Mouse (Mus musculus) cerebellum, adult 9-11 months (tissue): ENCODE data around the gene Gm5617.
"Not testable (repeated sequence)": the region's sequence is repeated elsewhere in the genome, so short reads cannot be mapped to it uniquely, and the experiment has no call there.

Source experiments
- DNase-seq: peaks from one replicate; pipeline ENCODE4 v3.0.0; 2022

Gm5617 gene

DNA sequence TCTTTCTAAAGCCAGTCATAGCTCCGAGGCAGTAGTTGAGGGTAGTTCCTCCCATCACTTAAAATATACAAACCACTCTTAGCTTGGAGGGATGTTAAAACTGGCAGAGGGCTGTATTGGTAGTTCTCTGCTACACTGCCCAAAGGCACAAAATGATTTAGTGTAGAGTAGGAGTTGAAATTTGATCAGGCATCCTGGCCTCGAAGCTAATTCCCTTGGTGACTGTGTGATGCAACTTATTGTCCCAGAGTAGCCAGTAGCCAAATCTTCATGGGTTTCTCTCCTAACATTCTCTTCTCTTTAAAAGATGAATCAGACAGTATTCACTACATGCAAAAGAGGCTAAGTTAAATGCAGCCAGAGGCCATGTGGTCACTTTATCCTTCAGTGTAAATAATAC, 7.8 kb downstream of the Gm5617 start:
- DNase-seq: no peak

DNA sequence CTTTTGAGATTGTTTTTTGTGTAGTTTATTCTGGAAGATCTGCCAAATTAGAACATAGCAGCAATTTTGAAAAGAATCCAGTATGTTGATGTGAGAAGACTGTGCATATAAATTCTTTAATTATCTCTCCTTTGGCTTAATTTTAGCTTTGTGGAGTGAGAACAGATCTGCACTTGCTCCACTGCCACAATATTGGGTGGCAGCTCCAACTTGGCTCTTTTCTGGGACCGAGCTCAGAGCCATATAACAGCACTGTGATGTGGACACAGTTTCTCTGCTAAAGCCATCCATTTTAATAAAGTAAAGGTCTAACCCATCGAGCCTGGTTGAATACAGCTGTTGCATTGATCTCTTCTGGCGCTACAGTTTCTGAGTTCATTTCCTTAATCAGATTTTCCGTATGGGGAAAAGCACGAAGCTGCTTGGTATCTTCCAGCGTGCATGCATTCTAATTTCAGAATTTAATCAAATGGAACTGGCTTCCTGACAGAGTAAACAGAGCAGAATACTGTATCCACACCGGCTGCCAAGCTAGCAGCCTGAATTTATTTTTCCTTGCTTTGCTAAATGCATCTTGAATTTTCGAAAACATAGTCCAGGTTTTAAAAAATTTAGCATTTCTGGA, 9.6 kb downstream of the Gm5617 start:
- DNase-seq: no peak

DNA sequence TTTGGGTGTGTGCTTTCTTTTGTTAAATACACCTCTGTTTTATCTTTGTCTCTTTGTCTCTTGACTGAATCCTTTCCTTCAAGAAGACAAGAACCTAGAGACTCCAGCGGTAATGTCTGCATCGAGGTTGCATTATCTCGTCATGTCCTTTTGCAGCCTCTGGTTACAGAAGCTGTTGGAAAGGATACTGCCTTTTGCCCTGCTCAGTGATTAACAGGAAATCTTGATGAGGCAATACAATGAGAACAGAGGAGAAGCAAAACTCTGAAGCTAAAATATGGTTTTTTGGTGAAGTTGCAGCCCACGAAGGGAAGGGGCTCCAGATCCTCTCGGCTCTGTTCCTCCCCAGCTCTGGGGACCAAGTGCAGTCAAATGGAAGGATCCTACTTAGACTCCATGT, 14.9 kb downstream of the Gm5617 start:
- no peak for DNase-seq

DNA sequence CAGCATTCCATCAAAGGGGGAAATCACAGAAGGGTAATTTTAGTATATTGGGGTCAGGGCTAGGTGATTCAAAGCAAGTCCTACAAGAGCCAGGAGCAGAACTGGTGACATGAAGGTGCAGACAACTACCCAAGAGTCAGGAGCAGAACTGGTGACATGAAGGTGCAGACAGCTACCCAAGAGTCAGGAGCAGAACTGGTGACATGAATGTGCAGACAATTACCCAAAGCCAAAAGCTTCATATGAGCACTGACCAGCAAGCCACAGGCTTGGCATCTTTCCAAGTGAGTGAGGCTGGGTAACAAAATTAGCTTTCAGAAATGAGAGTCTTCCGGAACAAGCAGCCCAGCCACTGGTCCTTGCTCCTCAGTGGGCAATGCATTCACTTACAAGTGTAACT, 20.1 kb downstream of the Gm5617 start:
- no peak for DNase-seq

DNA sequence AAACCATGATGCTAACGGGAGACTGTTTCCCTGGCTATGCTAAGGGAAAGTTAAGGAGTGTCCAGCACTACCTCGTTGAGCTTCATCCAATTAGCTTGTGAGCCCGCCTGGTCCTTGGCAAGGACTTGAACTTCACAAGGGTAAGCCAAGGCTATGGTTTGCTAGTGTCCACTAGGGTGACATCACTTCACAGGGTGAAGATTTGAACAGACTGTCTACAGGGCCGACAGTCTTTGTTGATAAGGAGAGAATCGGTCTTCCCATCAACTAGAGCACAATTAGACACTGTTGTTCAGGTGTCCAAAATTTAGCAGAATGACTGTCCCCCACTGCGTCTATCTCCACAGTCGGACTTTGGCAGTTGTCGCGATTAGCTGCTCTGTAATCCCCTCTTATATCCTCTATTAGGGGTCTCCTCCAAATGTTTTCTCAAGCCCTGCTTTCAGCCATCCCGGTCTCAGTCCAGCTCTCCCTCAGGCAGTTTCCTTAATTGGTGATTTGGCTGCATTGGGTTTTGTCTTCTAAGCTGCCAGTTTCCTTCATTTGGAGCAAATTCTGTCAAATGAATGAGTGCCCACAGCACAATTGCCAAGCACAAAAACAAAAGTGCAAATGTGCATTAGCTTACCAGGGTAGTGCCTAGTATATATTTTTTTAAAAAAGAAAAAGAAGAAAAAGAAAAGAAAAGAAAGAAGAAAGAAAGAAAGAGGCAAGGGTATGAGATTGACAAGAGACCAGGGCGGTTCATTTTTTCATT, 21.6 kb downstream of the Gm5617 start:
- no peak for DNase-seq

DNA sequence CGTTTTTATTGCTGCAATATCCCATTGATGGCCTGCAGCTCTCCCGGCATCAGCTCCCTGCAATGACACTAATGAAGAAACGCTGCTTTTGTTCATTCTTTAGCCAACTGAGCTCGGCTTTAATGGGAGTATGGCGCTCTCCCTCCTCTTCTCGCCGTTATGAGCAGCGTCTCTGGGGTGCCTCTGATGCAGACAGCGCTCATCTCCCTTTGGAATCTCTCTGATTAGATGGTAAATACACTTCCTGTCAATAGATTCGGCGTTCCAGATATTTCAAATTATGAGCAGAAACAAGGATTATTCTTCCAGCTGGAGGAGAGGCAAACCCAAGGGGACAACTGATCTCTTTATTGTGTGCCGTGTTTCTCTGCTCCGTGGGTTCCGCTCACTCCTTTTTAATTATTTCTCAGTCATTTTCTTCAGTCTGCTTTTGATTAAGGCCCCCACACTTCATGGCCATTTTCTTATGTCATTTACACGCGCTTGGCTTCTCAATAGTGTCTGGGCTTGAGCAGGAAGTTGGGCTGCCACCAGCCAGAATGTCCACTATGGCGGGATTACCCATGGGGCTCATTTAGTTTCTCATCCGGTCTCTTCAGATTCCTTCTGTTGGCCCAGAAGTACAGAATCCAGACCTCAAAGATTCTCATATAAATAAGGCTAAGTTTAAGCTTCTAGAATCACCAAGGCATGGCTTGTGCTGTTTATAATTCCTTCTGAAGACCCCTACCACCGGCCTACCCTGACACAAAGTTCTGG, 22.3 kb downstream of the Gm5617 start:
- DNase-seq: no peak

DNA sequence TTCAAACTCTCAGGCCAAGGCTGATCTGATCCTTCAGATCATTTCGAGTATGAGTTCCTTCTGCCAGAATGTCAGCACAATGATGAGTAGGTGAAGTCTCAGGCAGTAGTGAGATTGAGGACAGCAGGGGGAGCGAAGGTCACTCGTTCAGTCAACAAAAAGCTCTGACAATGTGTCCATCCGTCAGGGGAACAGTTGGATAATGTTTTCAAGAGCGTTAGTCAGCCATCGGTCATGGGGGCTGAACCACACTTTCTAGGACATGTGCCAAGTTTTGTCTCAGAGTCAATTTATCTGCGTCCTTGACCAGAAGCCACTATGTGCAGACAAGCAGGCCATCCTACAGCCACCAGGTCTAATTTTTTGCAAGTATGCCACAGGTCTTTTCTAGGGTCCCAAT, 25.2 kb downstream of the Gm5617 start:
- not testable (repeated sequence) for DNase-seq

DNA sequence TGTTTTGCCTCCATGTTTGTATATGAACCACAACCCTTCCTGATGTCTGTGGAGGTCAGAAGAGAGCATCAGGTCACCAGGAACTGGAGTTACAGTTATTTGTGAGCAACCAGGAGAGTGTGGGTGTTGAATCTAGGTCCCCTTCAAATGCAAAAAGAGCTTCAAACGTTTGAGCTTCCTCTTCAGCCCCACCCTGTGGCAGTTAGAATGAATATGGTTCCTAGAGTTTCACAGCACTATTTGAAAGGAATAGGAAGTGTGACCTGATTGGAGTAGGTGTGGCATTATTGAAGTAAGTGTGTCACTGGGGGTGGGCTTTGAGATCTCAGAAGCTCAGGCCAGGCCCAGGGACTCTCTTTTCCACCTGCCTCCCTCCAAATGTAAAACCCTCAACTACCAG, 30.3 kb downstream of the Gm5617 start:
- DNase-seq: no peak

DNA sequence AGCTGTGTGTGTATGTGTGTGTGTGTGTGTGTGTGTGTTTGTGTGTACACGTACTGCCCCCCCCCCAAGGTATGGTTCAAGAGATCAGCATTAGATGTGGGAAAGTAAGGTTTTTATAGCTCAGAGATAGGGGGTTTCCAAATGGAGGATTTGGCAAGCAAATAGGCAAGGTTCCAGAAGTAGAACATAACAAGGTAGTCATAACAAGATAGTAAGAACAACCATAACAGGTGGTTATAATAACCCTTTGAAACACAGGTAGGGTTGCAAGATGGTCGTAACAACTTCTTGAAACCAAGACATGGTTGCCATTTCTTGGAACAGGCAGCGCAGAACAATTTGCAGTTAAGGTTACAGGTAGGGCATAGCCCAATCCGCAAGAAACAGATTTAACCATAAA, 31.3 kb downstream of the Gm5617 start:
- no peak for DNase-seq

DNA sequence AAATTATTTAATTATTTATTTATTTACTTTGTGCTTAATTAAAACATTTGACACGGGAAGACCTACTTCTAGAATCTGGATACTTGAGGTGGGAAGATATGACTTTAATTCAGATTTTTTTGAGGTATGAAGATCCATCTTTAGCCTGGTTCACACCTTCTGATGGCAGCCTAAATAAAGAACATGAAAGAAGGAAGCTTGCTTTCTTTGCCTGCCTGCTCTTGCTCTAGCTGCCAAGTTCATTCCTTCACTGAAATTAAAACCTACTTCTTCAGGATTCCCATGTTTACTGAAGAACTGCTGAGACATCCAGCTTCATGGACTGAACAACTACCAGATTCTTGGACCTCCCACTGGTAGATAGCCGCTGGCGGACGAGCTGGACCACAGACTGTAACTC, 36.1 kb downstream of the Gm5617 start:
- DNase-seq: no peak

DNA sequence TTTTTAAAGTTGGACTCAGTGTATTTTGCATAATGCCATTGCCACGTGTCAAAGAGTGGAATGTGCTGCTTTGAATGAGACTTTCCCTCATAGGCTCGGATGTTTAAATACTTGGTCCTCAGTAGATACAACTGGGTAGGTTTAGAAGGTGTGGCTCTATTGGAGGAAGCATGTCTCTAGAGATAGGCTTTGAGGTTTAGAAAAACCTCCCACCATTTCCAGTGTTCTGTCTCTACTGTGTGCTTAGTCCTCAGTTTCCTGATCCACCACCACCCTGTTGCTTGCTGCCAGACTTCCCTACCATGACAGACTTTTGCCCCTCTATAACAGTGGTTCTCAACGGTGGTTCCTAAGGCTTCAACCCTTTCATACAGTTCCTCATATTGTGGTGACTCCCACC, 37.0 kb downstream of the Gm5617 start:
- no peak for DNase-seq

DNA sequence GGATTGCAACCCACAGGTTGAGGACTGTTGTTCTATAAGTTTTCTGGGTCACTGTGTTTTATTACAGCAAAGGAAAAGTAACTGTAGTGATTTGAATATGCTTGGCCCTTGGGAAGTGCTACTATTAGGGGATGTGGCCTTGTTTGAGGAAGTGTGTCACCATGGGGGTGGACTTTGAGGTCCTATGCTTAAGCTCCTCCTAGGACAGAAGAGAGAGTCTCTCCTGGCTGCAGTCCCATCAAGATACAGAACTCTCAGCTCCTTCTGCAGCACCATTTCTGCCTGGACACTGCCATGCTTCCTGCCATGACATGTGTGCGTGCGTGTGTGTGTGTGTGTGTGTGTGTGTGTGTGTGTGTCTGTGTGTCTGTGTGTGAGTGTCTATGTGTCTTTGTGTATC, 37.5 kb downstream of the Gm5617 start:
- DNase-seq: no peak

DNA sequence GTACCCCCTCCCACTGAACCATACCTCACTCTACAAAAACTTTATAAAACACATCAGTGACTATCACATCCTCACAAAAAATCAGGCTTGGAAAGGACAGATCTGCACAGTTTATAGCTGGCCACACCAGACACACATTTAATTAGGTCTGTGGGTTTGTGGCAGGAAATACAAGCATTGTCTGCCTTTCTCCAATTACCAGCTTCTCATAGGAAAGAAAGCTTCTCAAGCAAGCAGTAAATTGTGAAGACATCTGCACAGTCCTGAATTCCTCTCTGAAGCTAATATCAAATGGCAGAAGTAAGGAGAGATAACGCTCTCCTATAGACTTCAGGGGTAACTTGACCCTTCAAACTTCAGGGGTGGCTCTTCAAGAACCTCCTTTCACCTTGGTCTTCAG, 41.2 kb downstream of the Gm5617 start:
- no peak for DNase-seq

DNA sequence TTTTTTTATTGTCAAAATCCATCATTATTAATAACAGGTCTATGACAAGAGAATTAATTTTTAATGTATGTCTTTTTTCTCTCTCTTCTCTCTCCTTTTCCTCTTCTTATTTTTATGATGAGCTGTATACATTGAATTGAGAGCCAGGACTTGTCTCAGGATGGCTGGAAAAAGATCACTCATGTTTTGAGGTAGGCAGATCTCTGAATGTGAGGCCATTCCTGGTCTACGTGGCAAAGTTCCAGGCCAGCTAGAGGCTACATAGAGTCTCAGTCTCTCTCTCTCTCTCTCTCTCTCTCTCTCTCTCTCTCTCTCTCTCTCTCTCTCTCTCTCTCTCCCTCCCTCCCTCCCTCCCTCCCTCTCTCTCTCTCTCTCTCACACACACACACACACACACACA, 42.4 kb downstream of the Gm5617 start:
- DNase-seq: not testable (repeated sequence)

DNA sequence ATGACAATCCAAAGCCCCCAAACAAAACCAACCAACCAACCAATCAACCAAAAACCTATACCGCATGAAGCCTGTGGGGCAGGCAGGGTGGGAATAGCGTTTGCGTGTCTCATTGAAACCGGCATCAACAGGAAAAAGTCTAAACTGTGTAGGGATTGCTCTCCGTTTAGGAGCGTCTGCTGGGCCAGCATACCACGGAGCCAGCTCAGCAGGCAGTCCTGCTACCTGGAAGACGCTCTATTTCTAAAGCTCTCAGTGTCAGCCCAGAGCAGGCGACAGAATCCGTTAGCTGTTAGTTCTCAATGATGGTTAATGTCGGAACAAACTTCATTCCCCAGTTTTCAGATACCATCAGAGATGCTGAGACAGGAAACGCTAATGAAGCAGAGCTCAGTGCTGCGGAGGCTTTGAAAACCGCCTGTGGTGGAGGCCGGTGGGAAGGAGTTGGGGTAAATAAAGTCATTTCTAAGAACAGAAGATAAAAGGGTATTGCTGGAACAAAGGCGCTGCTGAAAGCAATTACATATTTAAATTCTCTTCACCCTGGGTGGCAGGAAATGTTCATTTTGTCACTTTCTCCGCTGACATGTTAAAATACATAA, 42.9 kb downstream of the Gm5617 start:
- DNase-seq: no peak

DNA sequence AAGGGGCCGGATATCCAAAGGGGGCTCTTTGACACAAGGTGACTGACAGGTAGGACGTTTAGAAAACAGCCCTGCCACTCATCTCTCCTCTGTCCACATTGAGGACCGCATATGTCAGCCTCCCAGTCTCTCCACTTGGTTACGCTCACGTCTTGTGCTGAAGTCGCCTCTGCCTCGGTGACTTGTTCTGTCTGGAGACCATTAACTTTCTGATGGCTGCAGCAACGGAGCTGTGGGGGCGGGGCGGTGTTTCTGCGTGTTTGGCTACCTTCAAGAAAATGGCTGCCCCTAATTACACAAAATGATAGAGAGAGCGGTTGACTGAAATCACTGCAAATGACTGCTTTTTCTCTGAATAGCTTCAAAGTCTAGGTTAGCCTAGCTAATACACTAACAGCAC, 43.4 kb downstream of the Gm5617 start:
- DNase-seq: no peak
